Mouse (Mus musculus) kidney, postnatal 10 days (tissue): ENCODE measurements around the gene Klhl35.

Experiments
- DNase-seq: peaks from one replicate; pipeline ENCODE4 v3.0.0; 2021; ENCODE audit warnings: mixed read lengths

Gene Klhl35

DNA sequence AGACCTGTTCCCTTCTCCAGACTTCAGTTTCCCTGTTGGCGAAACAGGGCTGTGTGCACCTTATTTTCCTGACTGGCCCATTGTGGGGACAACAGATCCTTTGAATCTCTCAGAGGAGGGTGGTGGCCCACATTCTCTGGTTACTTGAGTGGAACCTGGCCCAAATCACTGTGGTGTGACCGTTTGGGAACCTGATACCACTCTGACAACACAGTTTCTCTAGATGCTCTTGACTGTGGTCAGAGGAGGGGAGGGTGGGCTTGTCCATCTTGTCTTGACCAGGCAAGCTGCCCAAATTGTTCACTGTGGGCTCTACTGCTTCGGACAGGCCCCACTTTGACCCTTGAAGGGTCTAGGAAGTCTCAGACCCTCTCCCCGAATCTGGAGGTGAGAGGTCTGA, 11.8 kb upstream of the Klhl35 start:
- DNase-seq: no peak

- DNase-seq: no peak
Observed at GRCm38 (mm10) chr7:99458849-99459248, 7.0 kb upstream of the Klhl35 start.

DNA sequence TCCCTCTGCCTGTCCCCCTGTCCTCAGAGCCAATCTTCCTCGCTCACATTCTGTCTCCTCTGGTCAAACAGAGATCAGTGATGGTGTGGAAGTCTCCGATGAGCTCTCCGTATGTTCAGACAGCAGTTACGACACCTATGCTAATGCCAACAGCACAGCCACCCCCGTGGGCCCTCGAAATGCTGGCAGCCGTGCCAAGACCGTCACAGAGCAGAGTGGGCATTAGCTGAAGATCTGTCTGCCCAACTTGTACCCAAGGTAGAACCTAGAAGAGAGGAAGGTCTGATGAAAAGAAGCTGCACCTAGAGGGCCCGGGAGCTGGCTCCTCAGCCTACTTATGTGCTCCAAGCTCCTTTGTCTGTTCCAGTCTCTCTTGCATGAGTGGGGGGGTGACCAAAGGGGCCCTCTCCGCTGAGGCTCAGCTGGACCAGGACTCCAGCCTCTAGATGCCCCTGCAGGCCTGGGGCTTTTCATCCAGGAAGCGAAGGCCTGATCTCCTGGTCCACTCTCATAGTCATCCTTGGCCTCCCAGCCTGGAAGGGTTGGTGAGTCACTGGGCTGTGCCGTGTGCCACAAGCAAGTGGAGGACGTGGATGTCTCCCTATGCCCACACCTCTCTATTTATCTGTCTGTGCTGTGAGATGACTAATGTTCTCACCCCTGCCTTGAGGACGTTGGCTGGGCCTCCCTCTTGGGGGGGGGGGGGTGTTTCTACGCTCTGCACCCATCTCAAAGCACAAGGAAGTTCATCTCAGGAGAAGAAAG, 5.7 kb upstream of the Klhl35 start:
- DNase-seq: no peak

GRCm38 (mm10) chr7:99463120-99463519, 2.7 kb upstream of the Klhl35 start:
- DNase-seq: no peak

DNA sequence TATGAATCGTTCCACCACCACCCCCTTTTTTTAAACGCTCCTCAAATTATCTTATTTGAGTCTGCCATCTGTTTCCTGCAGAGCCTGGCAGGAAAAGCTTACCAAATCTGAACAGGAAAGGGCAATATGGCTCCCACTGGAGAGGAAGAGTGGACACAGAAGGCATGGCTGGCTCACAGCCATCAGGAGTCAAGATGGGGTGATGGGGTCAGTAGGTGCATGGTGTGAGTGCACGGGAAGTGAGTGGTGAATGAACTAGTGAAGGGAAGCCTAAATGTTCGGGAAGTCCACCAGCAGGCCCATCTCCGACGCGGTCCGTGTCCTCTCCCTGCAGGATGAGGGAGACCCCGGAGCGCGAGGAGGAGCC, 2.1 kb downstream of the Klhl35 start:
- peak; percentile 78 for DNase-seq

DNA sequence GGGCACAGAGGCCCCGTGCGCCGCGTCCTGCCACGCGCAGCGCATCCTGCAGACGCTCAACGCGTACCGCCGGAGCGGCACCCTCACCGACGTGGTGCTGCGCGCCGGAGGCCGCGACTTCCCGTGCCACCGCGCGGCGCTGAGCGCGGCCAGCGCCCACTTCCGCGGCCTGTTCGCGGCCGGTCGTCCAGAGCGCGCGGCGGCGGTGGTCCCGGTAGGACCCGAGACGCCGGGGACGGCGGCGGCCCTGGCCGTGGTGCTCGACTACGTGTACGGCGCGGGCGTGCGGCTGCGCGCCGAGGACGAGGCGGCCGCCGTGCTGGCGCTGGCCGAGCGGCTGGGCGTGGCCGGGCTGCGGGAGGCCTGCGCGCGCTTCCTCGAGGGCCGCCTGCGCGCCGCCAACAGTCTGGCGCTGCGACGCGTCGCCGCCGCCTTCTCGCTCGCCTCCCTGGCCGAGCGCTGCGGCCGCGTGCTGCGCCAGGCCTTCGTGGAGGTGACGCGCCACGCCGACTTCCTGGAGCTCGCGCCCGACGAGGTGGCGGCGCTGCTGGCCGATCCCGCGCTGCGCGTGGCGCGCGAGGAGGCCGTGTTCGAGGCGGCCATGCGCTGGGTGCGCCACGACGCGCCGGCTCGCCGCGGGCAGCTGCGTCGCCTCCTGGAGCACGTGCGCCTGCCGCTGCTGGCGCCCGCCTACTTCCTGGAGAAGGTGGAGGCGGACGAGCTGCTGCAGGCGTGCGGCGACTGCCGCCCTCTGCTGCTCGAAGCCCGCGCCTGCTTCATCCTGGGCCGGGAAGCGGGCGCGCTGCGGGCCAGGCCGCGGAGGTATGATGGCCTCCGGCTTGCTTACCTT, 2.7 kb downstream of the Klhl35 start:
- peak; percentile 88 for DNase-seq

DNA sequence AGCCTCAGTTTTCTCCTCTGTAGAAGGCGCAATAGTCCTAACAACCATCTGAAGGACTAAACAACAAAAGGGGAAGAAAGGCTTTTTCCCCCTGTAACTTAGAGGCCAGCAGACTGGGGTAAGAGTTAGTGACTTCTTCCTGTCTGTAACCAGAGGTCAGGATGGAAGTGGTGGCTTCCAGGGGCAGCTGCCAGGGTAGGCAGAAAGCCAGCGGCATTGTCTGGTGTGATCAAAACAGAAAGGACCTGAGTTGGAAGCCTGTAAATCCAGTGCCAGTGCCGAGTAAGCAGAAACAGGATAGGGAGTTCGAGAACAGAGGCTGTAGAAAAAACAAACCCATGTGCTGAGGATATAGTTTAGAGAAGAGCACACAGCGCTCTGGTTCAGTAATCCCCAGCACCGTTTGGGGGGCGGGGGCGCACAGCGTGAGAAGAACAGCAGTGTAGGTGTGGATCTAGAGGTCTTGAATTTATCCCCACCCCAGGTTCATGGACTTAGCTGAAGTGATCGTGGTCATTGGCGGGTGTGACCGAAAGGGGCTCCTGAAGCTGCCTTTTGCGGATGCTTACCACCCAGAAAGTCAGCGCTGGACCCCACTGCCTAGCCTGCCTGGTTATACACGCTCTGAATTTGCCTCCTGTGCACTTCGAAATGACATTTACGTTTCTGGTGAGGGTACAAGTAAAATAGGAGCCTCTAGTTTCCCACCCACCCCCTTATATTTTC, 4.0 kb downstream of the Klhl35 start:
- DNase-seq: peak; percentile 71

GRCm38 (mm10) chr7:99471578-99471977, 5.8 kb downstream of the Klhl35 start:
- peak; percentile 15 for DNase-seq

DNA sequence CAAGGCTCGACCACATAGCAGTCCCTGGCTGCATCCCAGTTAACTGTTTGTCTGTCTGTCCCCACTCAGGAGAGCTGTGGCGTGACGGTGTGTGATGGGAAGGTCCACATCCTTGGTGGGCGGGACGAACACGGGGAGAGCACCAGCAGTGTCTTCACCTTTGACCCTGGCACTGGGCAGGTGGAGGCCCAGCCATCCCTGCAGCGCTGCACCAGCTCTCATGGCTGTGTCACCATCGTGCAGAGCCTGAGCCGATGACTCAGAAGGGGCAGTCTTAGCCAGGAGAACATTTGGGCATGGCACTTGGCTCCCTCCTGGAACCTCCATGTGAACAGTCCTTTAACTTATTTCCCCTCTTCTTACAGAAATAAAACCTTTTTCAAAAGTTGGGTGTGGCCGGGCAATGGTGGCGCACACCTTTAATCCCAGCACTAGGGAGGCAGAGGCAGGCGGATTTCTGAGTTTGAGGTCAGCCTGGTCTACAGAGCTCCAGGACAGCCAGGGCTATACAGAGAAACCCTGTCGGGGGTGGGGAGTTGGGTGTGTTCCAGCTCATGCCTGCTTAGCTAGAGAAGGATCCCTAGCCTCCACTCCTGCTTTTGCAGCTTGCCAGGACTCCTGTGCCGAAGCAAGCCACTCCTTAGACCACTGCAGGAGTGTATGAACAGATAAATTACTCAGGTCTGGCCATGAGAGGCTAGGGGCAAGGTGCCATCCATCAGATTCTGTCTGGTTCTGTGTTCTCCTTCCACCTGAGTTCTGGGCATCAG, 8.0 kb downstream of the Klhl35 start:
- DNase-seq: peak; percentile 45

GRCm38 (mm10) chr7:99474836-99475561, 9.2 kb downstream of the Klhl35 start:
- DNase-seq: peak; percentile 56

- no peak for DNase-seq
Observed at GRCm38 (mm10) chr7:99475562-99475911, 9.7 kb downstream of the Klhl35 start.

- no peak for DNase-seq
Observed at GRCm38 (mm10) chr7:99476558-99477114, 10.8 kb downstream of the Klhl35 start.

GRCm38 (mm10) chr7:99477235-99477634, 11.4 kb downstream of the Klhl35 start:
- no peak for DNase-seq

GRCm38 (mm10) chr7:99482637-99483036, 16.8 kb downstream of the Klhl35 start:
- no peak for DNase-seq

GRCm38 (mm10) chr7:99483271-99483923, 17.6 kb downstream of the Klhl35 start, which contains the start of gene Rps3:
TSS of gene Rps3 (minus strand) at chr7:99483738.
- DNase-seq: peak; percentile 96

DNA sequence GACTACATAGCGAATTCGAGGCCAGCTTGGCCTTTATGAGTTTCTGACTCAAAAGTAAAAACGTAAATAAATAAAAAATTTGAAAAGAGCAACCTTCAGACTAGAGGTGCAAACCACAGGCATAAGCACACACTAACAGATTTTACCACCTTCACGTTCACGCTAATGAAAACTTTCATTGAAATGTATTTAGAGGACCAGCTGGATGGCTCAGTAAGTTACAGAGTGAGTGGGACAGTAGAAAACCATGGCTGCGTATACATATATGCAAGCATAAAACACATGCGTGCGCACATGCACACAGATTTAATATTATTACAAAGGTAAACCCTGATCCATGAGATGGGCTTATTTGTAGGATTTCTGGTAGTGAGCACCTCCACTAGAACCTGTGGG, 18.1 kb downstream of the Klhl35 start:
- DNase-seq: no peak

GRCm38 (mm10) chr7:99484679-99485078, 18.9 kb downstream of the Klhl35 start:
- no peak for DNase-seq

DNA sequence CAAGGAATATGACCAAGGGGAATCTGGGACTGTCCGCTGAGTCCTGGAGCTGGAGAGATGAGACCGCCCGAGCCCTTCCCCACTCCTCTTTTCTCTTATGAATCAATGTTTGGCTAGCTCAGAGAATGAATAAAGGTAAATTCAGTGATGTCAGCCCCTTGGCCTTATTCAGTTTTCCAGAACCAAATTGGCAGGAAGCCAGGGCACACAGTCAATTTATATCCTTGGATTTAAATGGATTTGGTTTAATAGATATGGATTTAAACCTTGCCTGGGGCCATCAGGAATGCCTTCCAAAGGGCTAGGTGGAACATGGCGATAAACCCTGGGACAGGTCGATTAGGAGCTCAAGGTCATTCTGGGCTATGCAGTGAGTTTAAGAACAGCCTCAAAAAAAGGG, 23.9 kb downstream of the Klhl35 start:
- no peak for DNase-seq

- peak; percentile 28 for DNase-seq
Observed at GRCm38 (mm10) chr7:99499128-99499527, 33.3 kb downstream of the Klhl35 start.

DNA sequence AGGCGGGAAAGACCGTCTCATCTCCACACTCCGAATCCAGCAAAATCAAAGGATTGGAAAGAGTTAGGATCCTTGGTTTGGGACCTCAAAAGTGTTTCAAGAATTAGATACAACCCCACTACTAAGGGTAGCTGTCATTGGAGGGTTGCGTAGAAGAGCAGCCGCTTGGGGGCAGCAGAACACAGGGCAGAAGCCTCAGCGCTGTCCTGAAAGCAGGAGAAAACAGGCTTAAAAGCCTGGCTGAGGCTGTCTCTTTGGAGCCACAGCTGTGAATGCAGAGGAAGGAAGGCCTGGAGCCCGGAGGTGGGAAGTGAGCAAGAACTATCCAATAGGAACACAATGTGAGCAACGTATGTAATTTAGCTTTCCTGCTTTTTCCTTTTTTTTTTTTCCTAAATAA, 34.4 kb downstream of the Klhl35 start:
- DNase-seq: peak; percentile 93

DNA sequence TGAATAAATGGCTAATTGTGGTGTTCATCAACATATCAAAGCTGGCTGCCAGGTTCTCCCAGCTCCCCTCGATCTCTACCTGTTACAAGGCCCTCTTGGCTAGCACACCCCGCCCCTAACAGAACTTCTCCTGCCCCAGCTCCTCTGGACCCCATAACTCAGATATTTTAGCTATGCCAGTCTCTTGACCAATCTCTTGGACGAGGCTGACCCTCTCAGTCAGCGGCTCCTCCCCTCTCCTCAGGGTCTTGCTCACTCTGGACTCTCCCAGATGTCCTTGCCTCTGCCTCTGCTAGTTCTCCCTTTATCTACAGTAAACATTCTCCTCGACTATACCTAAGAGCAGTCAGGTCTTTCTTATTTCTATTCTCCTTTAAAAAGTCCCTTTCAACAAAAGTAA, 34.9 kb downstream of the Klhl35 start:
- no peak for DNase-seq
